Mouse (Mus musculus) brown adipose tissue, adult 24 weeks (tissue): ENCODE measurements around the gene Vmn1r24. TPM values are rescaled to one million over a fixed set of nuclear protein-coding genes. Genes with fewer than 3 reads are reported as not detected.
"Not testable (repeated sequence)": the region's sequence is repeated elsewhere in the genome, so short reads cannot be mapped to it uniquely, and the experiment has no call there.

Experiments
- H3K27ac ChIP-seq: fragments of 200-500 bp; replicated peaks from 2 replicates; pipeline ENCODE4 v1.5.1; 2012; ENCODE audit warnings: low read depth, mild to moderate bottlenecking, low read length
- H3K4me1 ChIP-seq: fragments of 200-500 bp; 2 replicates; pipeline ENCODE4 v1.6.1; 2012; ENCODE audit warnings: low read length, mixed read lengths; ENCODE audit not compliant: control insufficient read depth, insufficient read depth, insufficient read length
- H3K4me3 ChIP-seq: fragments of 200-500 bp; 2 replicates; pipeline ENCODE4 v1.5.1; 2012; ENCODE audit warnings: low read depth, mild to moderate bottlenecking, low read length, moderate library complexity; ENCODE audit not compliant: insufficient read depth
- polyA plus RNA-seq: library from polyadenylated mRNA; stranded (reverse); fragments of >200 nt; gene quantifications from 2 replicates; pipeline ENCODE4 v1.2.4, GENCODE M21; 2012; ENCODE audit not compliant: missing spikeins, insufficient read depth, insufficient read length

Vmn1r24 gene
- polyA plus RNA-seq = not detected in 2 replicates

DNA sequence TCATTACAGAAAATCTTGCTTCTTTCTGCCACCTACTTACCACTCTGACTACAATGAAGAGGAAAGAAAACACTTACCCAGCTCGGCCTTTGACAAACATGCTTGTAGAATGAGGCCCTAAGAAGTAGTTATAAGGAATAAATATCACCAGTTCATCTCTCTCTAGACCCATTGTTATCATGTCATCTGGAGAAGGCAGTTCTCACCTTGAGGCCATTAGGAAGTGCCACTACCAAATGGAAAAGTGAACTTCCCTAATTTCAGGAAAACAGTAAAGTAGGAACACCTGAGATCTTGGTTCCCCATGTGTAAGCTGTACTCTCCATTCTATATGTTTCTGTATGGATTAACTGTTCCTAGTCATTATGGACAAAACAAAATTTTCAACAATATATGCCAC lies at the start of gene Vmn1r24:
Vmn1r24 (minus strand) TSS at position 101 of the 400 bp plus-strand sequence.
- H3K27ac ChIP-seq, H3K4me3 ChIP-seq, H3K4me1 ChIP-seq: not testable (repeated sequence)

DNA sequence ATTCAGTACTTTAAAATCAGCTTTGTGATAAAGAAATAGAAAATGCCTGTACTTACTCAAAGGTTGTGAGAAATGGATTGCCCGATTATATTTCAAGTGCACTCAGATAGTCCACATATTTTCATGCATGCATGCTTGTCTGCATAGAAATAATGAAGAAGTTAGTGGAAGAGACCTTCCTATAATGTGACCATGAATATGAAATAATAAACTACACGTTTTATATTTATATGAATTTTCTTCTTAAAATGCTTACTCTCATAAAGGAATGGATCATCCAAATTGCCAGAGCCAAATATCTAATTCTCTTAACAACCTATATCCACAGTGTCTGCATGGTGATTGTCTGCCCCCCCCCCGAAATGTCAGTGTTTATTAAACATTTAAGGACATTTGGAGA lies 19.4 kb upstream of the Vmn1r24 start, which contains the start of gene Vmn1r25:
Vmn1r25 (minus strand) TSS at position 101 of the 400 bp plus-strand sequence.
- H3K4me1 ChIP-seq = no peaks in the 10 kb centered on the region
- H3K27ac ChIP-seq = no peak within 1 kb of the TSS
- no peak within 1 kb of the TSS for H3K4me3 ChIP-seq

DNA sequence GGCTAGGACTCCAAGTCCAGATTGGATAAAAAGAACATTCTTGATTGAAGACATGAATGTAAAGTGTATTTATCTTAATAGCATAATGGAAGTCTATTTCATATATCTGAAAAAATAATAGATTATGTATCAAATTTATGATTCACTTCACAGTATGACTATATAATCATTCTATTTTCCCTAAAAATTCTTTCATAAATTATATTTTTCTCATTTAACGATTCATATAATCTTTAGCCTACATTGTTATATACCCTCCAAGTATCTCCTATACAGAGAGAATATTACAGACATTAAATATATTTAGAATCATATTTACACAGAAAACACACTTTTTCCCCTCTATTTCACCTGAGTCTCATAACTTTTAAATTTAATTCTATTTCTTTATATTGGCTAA lies 34.6 kb downstream of the Vmn1r24 start, which contains the start of gene Vmn1r23:
Vmn1r23 (minus strand) TSS at position 101 of the 400 bp plus-strand sequence.
- no peak within 1 kb of the TSS for H3K27ac ChIP-seq
- H3K4me1 ChIP-seq = no peaks in the 10 kb centered on the region
- H3K4me3 ChIP-seq = no peak within 1 kb of the TSS

DNA sequence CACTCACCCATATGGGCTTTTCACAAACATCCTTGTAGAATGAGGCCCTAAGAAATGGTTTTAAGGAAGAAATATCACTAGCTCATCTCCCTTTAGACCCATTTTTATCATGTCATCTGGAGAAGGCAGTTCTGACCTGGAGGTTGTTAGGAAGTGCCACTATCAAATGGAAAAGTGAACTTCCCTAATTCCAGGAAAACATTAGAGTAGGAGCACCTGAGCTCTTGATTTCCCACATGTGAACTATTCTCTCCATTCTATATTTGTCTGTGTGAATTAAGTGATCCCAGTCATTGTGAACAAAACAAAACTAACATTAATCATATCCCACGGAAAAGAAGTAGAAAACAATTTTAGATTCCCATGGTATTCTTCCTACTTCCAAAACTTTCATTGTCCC lies 53.4 kb downstream of the Vmn1r24 start, which contains the start of gene Vmn1r22:
Vmn1r22 (minus strand) TSS at position 101 of the 400 bp plus-strand sequence.
- H3K27ac ChIP-seq = no peak within 1 kb of the TSS
- H3K4me1 ChIP-seq = no peaks in the 10 kb centered on the region
- H3K4me3 ChIP-seq = no peak within 1 kb of the TSS

Other genes starting within 250 kb of the Vmn1r24 start
- gene Vopp1, start 136.3 kb downstream of the Vmn1r24 start, polyA plus RNA-seq = 3.6 and 5.4 TPM in 2 replicates
- gene Vmn1r21, start 111.2 kb downstream of the Vmn1r24 start, polyA plus RNA-seq = not detected in 2 replicates
- gene Vmn1r22, start 53.5 kb downstream of the Vmn1r24 start, polyA plus RNA-seq = not detected in 2 replicates
- not detected in 2 replicates for gene Vmn1r23, start 34.7 kb downstream of the Vmn1r24 start, polyA plus RNA-seq
- gene Vmn1r25, start 19.3 kb upstream of the Vmn1r24 start, polyA plus RNA-seq = not detected in 2 replicates
- gene Vmn1r26, start 53.7 kb upstream of the Vmn1r24 start, polyA plus RNA-seq = not detected in 2 replicates